Mouse (Mus musculus): ENCODE measurements at regions not wholly inside any gene's neighbourhood (a gene's known extent, or its start where the extent isn't known, plus 50 kb on each side); places are given as distances from the start of the nearest gene placed in this dataset.
A peak's percentile ranks its signal among the peaks of the same experiment; 100 is the strongest.

- no peak overlapping the region for H3K4me3 ChIP-seq
- 0 out of 2 replicates have a peak, but pooled peaks cover 3% of the 10 kb centered on the region for H3K4me1 ChIP-seq
- no peaks in the 10 kb centered on the region for H3K9me3 ChIP-seq (replicated peaks)
- H3K36me3 ChIP-seq = no peaks in the 10 kb centered on the region
- H3K27ac ChIP-seq (replicated peaks) = no peak overlapping the region
- WGBS = 49% methylated on average over 7 of the region's 7 CpGs
- H3K27me3 ChIP-seq (ENCODE audit: low read depth, poor library complexity, severe bottlenecking) = no peaks in the 10 kb centered on the region
- no peak for DNase-seq (ENCODE audit: low spot score)
Observed at GRCm38 (mm10) chr14:67149961-67150471, 1141.0 kb upstream of the Gulo start.

GRCm38 (mm10) chr14:67149091-67149490, 1140.1 kb upstream of the Gulo start:
- no peak overlapping the region for H3K27ac ChIP-seq (replicated peaks)
- no peaks in the 10 kb centered on the region for H3K36me3 ChIP-seq
- H3K4me3 ChIP-seq = no peak overlapping the region
- no peaks in the 10 kb centered on the region for H3K27me3 ChIP-seq (ENCODE audit: low read depth, poor library complexity, severe bottlenecking)
- H3K9me3 ChIP-seq (replicated peaks) = no peaks in the 10 kb centered on the region
- no peak for DNase-seq (ENCODE audit: low spot score)
- 0 out of 2 replicates have a peak, but pooled peaks cover 3% of the 10 kb centered on the region for H3K4me1 ChIP-seq
- WGBS = 95% methylated on average over 8 of the region's 8 CpGs

- Histone ChIP-seq H3K27me3 (ENCODE audit: low read depth, poor library complexity, severe bottlenecking) (no peaks in the 10 kb centered on the region; the same call in 1 of the 2 replicates), H3K4me1 (peaks cover 14% of the 10 kb centered on the region), H3K4me3 (no peak overlapping the region), H3K36me3 (no peaks in the 10 kb centered on the region), H3K27ac (replicated peaks) (no peak overlapping the region), H3K9me3 (replicated peaks) (no peaks in the 10 kb centered on the region)
- DNase-seq (ENCODE audit: low spot score) = no peak
- 92% methylated on average over 12 of the region's 12 CpGs for whole genome bisulfite sequencing
Observed at GRCm38 (mm10) chr14:67146602-67147001, 1137.6 kb upstream of the Gulo start.

DNA sequence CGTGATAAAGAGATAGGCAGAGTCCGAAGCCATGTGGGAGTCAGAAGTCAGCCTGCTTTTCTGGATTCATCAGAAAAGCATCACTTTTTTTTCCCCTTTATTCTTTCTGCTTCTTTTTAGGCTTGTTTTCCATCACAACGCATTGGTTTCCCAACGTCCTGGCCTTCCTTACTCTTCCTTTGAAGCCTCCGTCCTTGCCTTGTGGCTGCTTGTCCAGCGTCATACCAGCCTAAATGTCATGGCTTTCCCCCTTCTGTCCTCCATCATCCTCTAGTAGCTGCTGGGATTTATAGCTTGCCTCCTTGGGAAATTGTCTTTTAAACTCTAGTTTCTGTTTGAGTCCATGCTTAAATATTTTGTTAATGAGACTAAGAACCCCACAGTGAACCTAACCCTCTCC, 1136.0 kb upstream of the Gulo start:
- WGBS = 93% methylated on average over 6 of the region's 6 CpGs

GRCm38 (mm10) chr14:67144461-67144985, 1135.5 kb upstream of the Gulo start:
- Histone ChIP-seq H3K36me3 (no peaks in the 10 kb centered on the region), H3K27me3 (ENCODE audit: low read depth, poor library complexity, severe bottlenecking) (no peaks in the 10 kb centered on the region; the same call in 1 of the 2 replicates), H3K4me1 (peaks cover 13% of the 10 kb centered on the region), H3K4me3 (no peak overlapping the region), H3K9me3 (replicated peaks) (no peaks in the 10 kb centered on the region), H3K27ac (replicated peaks) (no peak overlapping the region)
- no peak for DNase-seq (ENCODE audit: low spot score)
- 90% methylated on average over 4 of the region's 4 CpGs for WGBS

More for the DNA sequence above, 1136.0 kb upstream of the Gulo start:
- no peak overlapping the region for H3K27ac ChIP-seq (replicated peaks)
- no peaks in the 10 kb centered on the region for H3K9me3 ChIP-seq (replicated peaks)
- no peaks in the 10 kb centered on the region for H3K36me3 ChIP-seq
- DNase-seq (ENCODE audit: low spot score) = no peak
- H3K27me3 ChIP-seq (ENCODE audit: low read depth, poor library complexity, severe bottlenecking) = no peaks in the 10 kb centered on the region; the same call in 1 of the 2 replicates
- H3K4me3 ChIP-seq = no peak overlapping the region
- peaks cover 14% of the 10 kb centered on the region for H3K4me1 ChIP-seq

- Histone ChIP-seq H3K4me3 (no peak overlapping the region), H3K36me3 (no peaks in the 10 kb centered on the region), H3K27me3 (ENCODE audit: low read depth, poor library complexity, severe bottlenecking) (no peaks in the 10 kb centered on the region; the same call in 1 of the 2 replicates), H3K9me3 (replicated peaks) (no peaks in the 10 kb centered on the region), H3K27ac (replicated peaks) (no peak overlapping the region), H3K4me1 (peaks cover 13% of the 10 kb centered on the region)
- DNase-seq (ENCODE audit: low spot score) = no peak
- 64% methylated on average over 6 of the region's 6 CpGs for WGBS
Observed at GRCm38 (mm10) chr14:67143826-67144225, 1134.8 kb upstream of the Gulo start.

- no peak overlapping the region for H3K27ac ChIP-seq (replicated peaks)
- H3K36me3 ChIP-seq = no peaks in the 10 kb centered on the region
- H3K27me3 ChIP-seq (ENCODE audit: low read depth, poor library complexity, severe bottlenecking) = no peaks in the 10 kb centered on the region; the same call in 1 of the 2 replicates
- no peak for DNase-seq (ENCODE audit: low spot score)
- WGBS = 89% methylated on average over 6 of the region's 6 CpGs
- peaks cover 13% of the 10 kb centered on the region for H3K4me1 ChIP-seq
- no peak overlapping the region for H3K4me3 ChIP-seq
- H3K9me3 ChIP-seq (replicated peaks) = no peaks in the 10 kb centered on the region
Observed at GRCm38 (mm10) chr14:67142556-67143250, 1133.7 kb upstream of the Gulo start.

GRCm38 (mm10) chr14:67141581-67142441, 1132.8 kb upstream of the Gulo start:
- WGBS = 61% methylated on average over 15 of the region's 15 CpGs
- no peak for DNase-seq (ENCODE audit: low spot score)

GRCm38 (mm10) chr14:67141151-67141550, 1132.1 kb upstream of the Gulo start:
- 86% methylated on average over 7 of the region's 7 CpGs for WGBS
- Histone ChIP-seq H3K9me3 (replicated peaks) (no peaks in the 10 kb centered on the region), H3K4me3 (no peak overlapping the region), H3K36me3 (no peaks in the 10 kb centered on the region), H3K4me1 (peaks cover 15% of the 10 kb centered on the region), H3K27ac (replicated peaks) (no peak overlapping the region), H3K27me3 (ENCODE audit: low read depth, poor library complexity, severe bottlenecking) (no peaks in the 10 kb centered on the region; the same call in 1 of the 2 replicates)
- DNase-seq (ENCODE audit: low spot score) = no peak

More at GRCm38 (mm10) chr14:67141581-67142441, 1132.8 kb upstream of the Gulo start:
- Histone ChIP-seq H3K36me3 (no peaks in the 10 kb centered on the region), H3K27me3 (ENCODE audit: low read depth, poor library complexity, severe bottlenecking) (no peaks in the 10 kb centered on the region; the same call in 1 of the 2 replicates), H3K9me3 (replicated peaks) (no peaks in the 10 kb centered on the region), H3K4me3 (no peak overlapping the region), H3K4me1 (peaks cover 13% of the 10 kb centered on the region), H3K27ac (replicated peaks) (no peak overlapping the region)

DNA sequence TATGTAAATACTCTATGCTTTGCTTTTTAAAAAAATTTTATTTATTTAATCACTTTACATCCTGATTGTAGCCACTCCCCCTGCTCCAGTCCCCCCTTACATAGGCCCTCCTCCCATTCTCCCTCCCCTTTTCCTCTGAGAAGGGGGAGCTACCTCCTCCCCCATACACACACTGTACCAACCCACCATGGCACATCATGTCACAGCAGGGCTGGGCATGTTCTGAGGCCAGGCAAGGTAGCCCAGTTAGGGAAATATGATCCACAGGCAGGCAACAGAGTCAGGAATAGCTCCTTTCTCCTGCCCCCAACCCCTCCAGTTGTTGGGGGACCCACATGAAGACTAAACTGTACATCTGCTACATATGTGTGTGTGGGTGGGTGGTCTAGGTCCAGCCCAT, 1130.7 kb upstream of the Gulo start:
- no peak for DNase-seq (ENCODE audit: low spot score)
- H3K4me3 ChIP-seq = no peak overlapping the region
- H3K27me3 ChIP-seq (ENCODE audit: low read depth, poor library complexity, severe bottlenecking) = no peaks in the 10 kb centered on the region; the same call in 1 of the 2 replicates

DNA sequence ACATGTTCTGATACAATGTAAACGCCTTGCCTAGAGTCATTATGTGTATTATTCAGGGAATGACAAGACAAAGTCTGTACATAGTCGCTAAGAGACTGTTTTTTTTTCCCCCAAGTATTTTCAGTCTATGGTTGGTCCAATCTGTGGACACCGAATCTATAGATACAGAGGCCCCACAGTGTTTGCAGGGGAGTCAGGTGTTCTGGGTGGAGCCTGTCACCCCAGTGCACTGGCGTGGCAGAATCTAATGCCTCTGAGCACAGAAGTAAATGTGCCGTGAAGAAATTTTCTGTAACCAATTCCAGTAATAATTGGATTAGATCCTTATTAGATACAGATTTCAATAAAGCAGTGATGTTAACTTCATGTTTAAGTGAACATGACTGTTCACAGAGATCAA, 1130.1 kb upstream of the Gulo start:
- 82% methylated on average over 5 of the region's 5 CpGs for WGBS
- Histone ChIP-seq H3K4me1 (peaks cover 30% of the 10 kb centered on the region), H3K27me3 (ENCODE audit: low read depth, poor library complexity, severe bottlenecking) (no peaks in the 10 kb centered on the region; the same call in 1 of the 2 replicates), H3K27ac (replicated peaks) (no peak overlapping the region), H3K9me3 (replicated peaks) (no peaks in the 10 kb centered on the region), H3K36me3 (no peaks in the 10 kb centered on the region), H3K4me3 (no peak overlapping the region)
- no peak for DNase-seq (ENCODE audit: low spot score)

More for the DNA sequence above, 1130.7 kb upstream of the Gulo start:
- Histone ChIP-seq H3K36me3 (no peaks in the 10 kb centered on the region), H3K9me3 (replicated peaks) (no peaks in the 10 kb centered on the region), H3K27ac (replicated peaks) (no peak overlapping the region), H3K4me1 (peaks cover 29% of the 10 kb centered on the region)

GRCm38 (mm10) chr14:67136141-67136498, 1127.1 kb upstream of the Gulo start:
- Histone ChIP-seq H3K27me3 (ENCODE audit: low read depth, poor library complexity, severe bottlenecking) (no peaks in the 10 kb centered on the region), H3K27ac (replicated peaks) (peak overlapping the region; percentile 50), H3K36me3 (no peaks in the 10 kb centered on the region), H3K9me3 (replicated peaks) (no peaks in the 10 kb centered on the region), H3K4me1 (peaks cover 21% of the 10 kb centered on the region), H3K4me3 (no peak overlapping the region)
- DNase-seq (ENCODE audit: low spot score) = no peak
- WGBS = 42% methylated on average over 2 of the region's 2 CpGs
